Comparison of ENCODE assay signal across 8 mouse cellular contexts in genomic region chr11:19204521-19204920, GRCm38 (mm10).
A peak's percentile ranks its signal among the peaks of the same experiment; 100 is the strongest.
DNase-seq lines count a peak whose midpoint lies in the region; ATAC-seq lines count a peak whose summit lies in the region.

No protein-coding gene starts in this region.

- H3K36me3 ChIP-seq in neural tube, embryonic 11.5 days (ENCODE audit: control insufficient read depth, insufficient read depth, low read length), result no peaks in the 10 kb centered on the region
- no peaks in the 10 kb centered on the region for H3K36me3 ChIP-seq in heart, embryonic 15.5 days

- WGBS in neural tube, embryonic 11.5 days, result 40% methylated on average over 7 of the region's 7 CpGs
- 47% methylated on average over 7 of the region's 7 CpGs for WGBS in heart, embryonic 15.5 days

- no peaks in the 10 kb centered on the region for H3K9me3 ChIP-seq in neural tube, embryonic 11.5 days (ENCODE audit: control insufficient read depth, low read length)
- no peaks in the 10 kb centered on the region for H3K9me3 ChIP-seq in heart, embryonic 15.5 days (replicated peaks)

- DNase-seq in neural tube, embryonic 11.5 days (ENCODE audit: low spot score), result peak; percentile 33
- DNase-seq in neural tube, embryonic 10.5 days (ENCODE audit: extremely low spot score, low spot score), result no peak
- DNase-seq in kidney, postnatal 36 days, result peak; percentile 15 to 32
- peak; percentile 51 for DNase-seq in retina, embryonic 14.5 days (ENCODE audit: low spot score)
- DNase-seq in right cerebral cortex, postnatal 25 days, result no peak
- no peak for DNase-seq in right cerebral cortex, adult 18-20 months
- DNase-seq in cerebellum, postnatal 36 days, result no peak

- no peak overlapping the region for H3K27ac ChIP-seq in neural tube, embryonic 11.5 days (ENCODE audit: low read depth, low read length)
- peak overlapping the region; percentile 18; the same call in 1 of the 2 replicates for H3K27ac ChIP-seq in heart, embryonic 15.5 days

- no peak overlapping the region; the same call in 1 of the 2 replicates for H3K9ac ChIP-seq in neural tube, embryonic 11.5 days (ENCODE audit: low read length)
- no peak overlapping the region for H3K9ac ChIP-seq in heart, embryonic 15.5 days

- peaks cover 10% of the 10 kb centered on the region for H3K4me1 ChIP-seq in neural tube, embryonic 11.5 days (ENCODE audit: control insufficient read depth, insufficient read depth, low read length)
- peaks cover 9% of the 10 kb centered on the region; the same call in 1 of the 2 replicates for H3K4me1 ChIP-seq in heart, embryonic 15.5 days (replicated peaks)

- no peak; the same call in 1 of the 2 replicates for ATAC-seq in neural tube, embryonic 11.5 days (ENCODE audit: insufficient read depth, low FRiP score, low TSS enrichment)
- ATAC-seq in heart, embryonic 15.5 days (replicated peaks; ENCODE audit: insufficient number of reproducible peaks, insufficient read depth, low FRiP score, low read depth), result 0 out of 2 replicates have a peak, but pooled peaks have one; percentile 18

- no peaks in the 10 kb centered on the region for H3K27me3 ChIP-seq in neural tube, embryonic 11.5 days (ENCODE audit: control insufficient read depth, insufficient read depth, low read length)
- H3K27me3 ChIP-seq in heart, embryonic 15.5 days, result no peaks in the 10 kb centered on the region

- no peak overlapping the region for H3K4me3 ChIP-seq in neural tube, embryonic 11.5 days (ENCODE audit: low read depth, low read length)
- H3K4me3 ChIP-seq in heart, embryonic 15.5 days, result no peak overlapping the region

- H3K4me2 ChIP-seq in neural tube, embryonic 11.5 days (ENCODE audit: low read depth), result no peak overlapping the region
- 0 out of 2 replicates have a peak overlapping the region, but pooled peaks have one; percentile 3 for H3K4me2 ChIP-seq in heart, embryonic 15.5 days

Comparison
In these comparisons a context has a peak if more than half of its experiments do, and no peak if none do; other contexts are left out.
1. DNase-seq: peak in neural tube, embryonic 11.5 days (single experiment), kidney, postnatal 36 days (2 of 2) and retina, embryonic 14.5 days (single experiment); none in neural tube, embryonic 10.5 days (single experiment), right cerebral cortex, postnatal 25 days (single experiment), right cerebral cortex, adult 18-20 months (single experiment) and cerebellum, postnatal 36 days (0 of 2).